ENCODE assay signal across 28 mouse cellular contexts in genomic region chr2:143170648-143171047, GRCm38 (mm10).
"Had no signal": no experiment of that assay in that cellular context is flagged by ENCODE, and none has a peak within 500 bp of the region (broad histone marks: within the 10 kb centered on the region; RNA-seq: fewer than 3 reads in every experiment).

No protein-coding gene starts in this region.

- H3K4me3 ChIP-seq: gastrocnemius, adult 2 months; heart, embryonic 10.5 days; heart, embryonic 12.5 days; hindbrain, embryonic 10.5 days; hindbrain, embryonic 12.5 days; intestine, embryonic 15.5 days; layer of hippocampus, adult 2 months; left cerebral cortex, adult 2 months; limb, embryonic 10.5 days; limb, embryonic 12.5 days; liver, embryonic 13.5 days; liver, embryonic 15.5 days had no signal

- ATAC-seq: hindbrain, embryonic 16.5 days; inflammation-experienced regulatory T-cells, adult 6 months; intestine, embryonic 15.5 days; intestine, postnatal 0 days; liver, postnatal 0 days had no signal

- H3K9ac ChIP-seq: heart, embryonic 12.5 days; hindbrain, embryonic 12.5 days; intestine, embryonic 15.5 days; limb, embryonic 12.5 days; liver, embryonic 13.5 days; liver, embryonic 15.5 days; liver, postnatal 0 days had no signal

- H3K4me1 ChIP-seq: heart, embryonic 10.5 days; heart, embryonic 12.5 days; hindbrain, embryonic 10.5 days; hindbrain, embryonic 12.5 days; intestine, embryonic 15.5 days; limb, embryonic 10.5 days; limb, embryonic 12.5 days; liver, embryonic 13.5 days; liver, embryonic 15.5 days had no signal

- H3K9me3 ChIP-seq: heart, embryonic 10.5 days; heart, embryonic 12.5 days; hindbrain, embryonic 10.5 days; hindbrain, embryonic 12.5 days; intestine, embryonic 15.5 days; limb, embryonic 10.5 days; liver, embryonic 13.5 days; liver, embryonic 15.5 days had no signal

- DNase-seq: gastrocnemius, adult 2 months; gastrocnemius, postnatal 10 days; gastrocnemius, postnatal 25 days; heart, adult 18-20 months; heart, postnatal 10 days; heart, postnatal 4 days; kidney, adult 18-20 months; kidney, adult 8-10 months; kidney, postnatal 10 days; kidney, postnatal 25 days; kidney, postnatal 4 days; liver; liver, embryonic 13.5 days; liver, postnatal 0 days had no signal

- H3K27me3 ChIP-seq: heart, embryonic 12.5 days; hindbrain, embryonic 12.5 days; intestine, embryonic 15.5 days; limb, embryonic 12.5 days; liver, embryonic 13.5 days; liver, embryonic 15.5 days had no signal

- H3K36me3 ChIP-seq: heart, embryonic 10.5 days; heart, embryonic 12.5 days; hindbrain, embryonic 10.5 days; hindbrain, embryonic 12.5 days; intestine, embryonic 15.5 days; limb, embryonic 10.5 days; limb, embryonic 12.5 days; liver, embryonic 13.5 days; liver, embryonic 15.5 days had no signal

- H3K4me2 ChIP-seq: heart, embryonic 12.5 days; hindbrain, embryonic 12.5 days; intestine, embryonic 15.5 days; limb, embryonic 12.5 days; liver, embryonic 11.5 days; liver, embryonic 13.5 days; liver, embryonic 15.5 days had no signal

- H3K27ac ChIP-seq: gastrocnemius, adult 2 months; heart, embryonic 10.5 days; hindbrain, embryonic 10.5 days; hindbrain, embryonic 12.5 days; intestine, embryonic 15.5 days; layer of hippocampus, adult 2 months; left cerebral cortex, adult 2 months; limb, embryonic 10.5 days; limb, embryonic 12.5 days; liver, embryonic 13.5 days; liver, embryonic 15.5 days had no signal
